Mouse (Mus musculus) right cerebral cortex, adult 2 months (tissue): ENCODE data around the gene Zfp365.

Source experiments
- DNase-seq, 2 experiments: peaks; one replicate each; pipeline ENCODE4 v3.0.0; 2021 to 2022; ENCODE audit warnings: low spot score in 2 of 2

The Zfp365 gene

GRCm38 (mm10) chr10:67906063-67906462 lies 6.4 kb downstream of the Zfp365 start:
- DNase-seq: no peak

- DNase-seq: peak; percentile 45 to 67
These were observed 9.1 kb downstream of the Zfp365 start for GRCm38 (mm10) chr10:67903387-67903786.

GRCm38 (mm10) chr10:67901179-67901578 lies 11.3 kb downstream of the Zfp365 start:
- no peak for DNase-seq

- no peak for DNase-seq
These were observed 13.3 kb downstream of the Zfp365 start for GRCm38 (mm10) chr10:67898949-67899675.

GRCm38 (mm10) chr10:67898355-67898935 lies 14.0 kb downstream of the Zfp365 start:
- no peak for DNase-seq

- no peak for DNase-seq
These were observed 15.2 kb downstream of the Zfp365 start for GRCm38 (mm10) chr10:67897281-67897680.

- DNase-seq: no peak
These were observed 17.8 kb downstream of the Zfp365 start for GRCm38 (mm10) chr10:67894683-67895082.

GRCm38 (mm10) chr10:67894059-67894458 lies 18.4 kb downstream of the Zfp365 start:
- DNase-seq: no peak

- DNase-seq: no peak
These were observed 19.2 kb downstream of the Zfp365 start for GRCm38 (mm10) chr10:67893226-67893625.

- DNase-seq: no peak
These were observed 21.3 kb downstream of the Zfp365 start for GRCm38 (mm10) chr10:67891126-67891525.

- DNase-seq: no peak
These were observed 24.5 kb downstream of the Zfp365 start for GRCm38 (mm10) chr10:67887971-67888370.

- no peak for DNase-seq
These were observed 31.8 kb downstream of the Zfp365 start for GRCm38 (mm10) chr10:67880692-67881091.

- DNase-seq: peak; percentile 85 to 89
These were observed 40.7 kb downstream of the Zfp365 start for GRCm38 (mm10) chr10:67871811-67872210.

GRCm38 (mm10) chr10:67868234-67868633 lies 44.2 kb downstream of the Zfp365 start:
- DNase-seq: no peak

GRCm38 (mm10) chr10:67865841-67866240 lies 46.6 kb downstream of the Zfp365 start:
- DNase-seq: no peak

- peak in 1 of 2 experiments; percentile 51 for DNase-seq
These were observed 47.4 kb downstream of the Zfp365 start for GRCm38 (mm10) chr10:67865063-67865462.

- DNase-seq: peak in 1 of 2 experiments; percentile 53
These were observed 50.1 kb downstream of the Zfp365 start for GRCm38 (mm10) chr10:67862331-67862730.

- peak; percentile 89 for DNase-seq
These were observed 53.6 kb downstream of the Zfp365 start for GRCm38 (mm10) chr10:67858878-67859277.

GRCm38 (mm10) chr10:67857561-67857906 lies 54.9 kb downstream of the Zfp365 start:
- DNase-seq: no peak

- DNase-seq: no peak
These were observed 55.5 kb downstream of the Zfp365 start for GRCm38 (mm10) chr10:67856791-67857560.

GRCm38 (mm10) chr10:67855760-67856159 lies 56.7 kb downstream of the Zfp365 start:
- no peak for DNase-seq

GRCm38 (mm10) chr10:67852411-67852810 lies 60.1 kb downstream of the Zfp365 start:
- no peak for DNase-seq

- no peak for DNase-seq
These were observed 61.4 kb downstream of the Zfp365 start for GRCm38 (mm10) chr10:67851079-67851478.
